Mouse (Mus musculus): ENCODE data around the gene Elob. TPM values are rescaled to one million over a fixed set of nuclear protein-coding genes. Genes with fewer than 3 reads are reported as not detected.

Elob gene
- polyA plus RNA-seq, 1 experiment: 719 TPM

- Histone ChIP-seq H3K27me3 (replicated peaks) (no peaks in the 10 kb centered on the region), H3K36me3 (replicated peaks; ENCODE audit: low read length) (peaks cover 63% of the 10 kb centered on the region), H3K9me3 (no peaks in the 10 kb centered on the region), H3K4me3 (replicated peaks) (peak overlapping the region; percentile 72), H3K4me1 (peaks cover 27% of the 10 kb centered on the region)
- no peak for TF ChIP-seq FLI1 (IDR thresholded peaks at IDR 0.05; ENCODE audit: low read length)
- no peak for TF ChIP-seq GATA1 (IDR thresholded peaks at IDR 0.05; ENCODE audit: borderline replicate concordance, low read length)
Observed at GRCm38 (mm10) chr17:23806867-23807266, 22.1 kb downstream of the Elob start.

GRCm38 (mm10) chr17:23804426-23805085, 24.4 kb downstream of the Elob start:
- Histone ChIP-seq H3K4me1 (peaks cover 31% of the 10 kb centered on the region), H3K36me3 (replicated peaks; ENCODE audit: low read length) (peaks cover 40% of the 10 kb centered on the region), H3K27me3 (replicated peaks) (no peaks in the 10 kb centered on the region), H3K4me3 (replicated peaks) (peak overlapping the region; percentile 95), H3K9me3 (no peaks in the 10 kb centered on the region)
- TF ChIP-seq GATA1 (IDR thresholded peaks at IDR 0.05; ENCODE audit: borderline replicate concordance, low read length) (no peak), FLI1 (IDR thresholded peaks at IDR 0.05; ENCODE audit: low read length) (no peak)

DNA sequence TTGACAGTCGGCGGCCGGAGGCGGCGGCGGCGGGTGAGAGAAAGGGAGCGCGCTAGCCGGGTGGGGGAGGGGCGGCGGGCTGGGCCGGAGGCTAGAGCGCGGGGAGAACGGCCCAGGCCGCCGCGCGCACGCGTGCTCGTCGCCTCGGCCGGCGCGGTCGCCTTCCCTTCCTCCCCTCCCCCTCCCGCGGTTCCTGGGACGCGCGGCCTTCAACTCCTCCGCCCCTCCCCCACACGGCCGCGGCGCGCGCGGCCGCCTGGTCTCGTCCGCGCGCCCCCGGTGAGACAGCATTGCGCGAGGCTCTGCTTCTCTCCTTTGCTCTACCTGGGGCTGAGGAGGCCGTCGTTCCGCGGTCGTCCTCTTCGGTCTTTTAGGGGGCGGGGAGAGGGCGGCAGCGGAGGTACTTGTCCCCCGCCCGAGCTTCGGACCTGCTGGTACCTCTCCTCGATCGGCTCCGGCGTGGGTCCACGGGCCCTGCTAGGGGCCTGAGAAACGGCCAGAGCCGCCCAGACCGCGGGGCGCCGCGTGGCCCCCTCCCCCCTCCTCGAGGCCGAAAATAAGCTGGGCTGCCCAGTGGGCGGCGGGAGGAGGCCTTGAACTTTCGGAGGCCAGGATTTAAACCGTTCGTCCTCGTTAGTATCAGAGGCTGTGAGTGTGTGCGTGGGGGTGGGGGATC, 25.4 kb downstream of the Elob start:
- H3K4me3 ChIP-seq (replicated peaks): peak overlapping the region; percentile 95
- peaks cover 30% of the 10 kb centered on the region for H3K36me3 ChIP-seq (replicated peaks; ENCODE audit: low read length)
- no peaks in the 10 kb centered on the region for H3K9me3 ChIP-seq
- peaks cover 36% of the 10 kb centered on the region for H3K4me1 ChIP-seq
- H3K27me3 ChIP-seq (replicated peaks): no peaks in the 10 kb centered on the region
- TF ChIP-seq GATA1 (IDR thresholded peaks at IDR 0.05; ENCODE audit: borderline replicate concordance, low read length) (no peak), FLI1 (IDR thresholded peaks at IDR 0.05; ENCODE audit: low read length) (no peak)

- H3K36me3 ChIP-seq (replicated peaks; ENCODE audit: low read length): peaks cover 23% of the 10 kb centered on the region
- peaks cover 41% of the 10 kb centered on the region for H3K4me1 ChIP-seq
- H3K27me3 ChIP-seq (replicated peaks): no peaks in the 10 kb centered on the region
- no peak for TF ChIP-seq GATA1 (IDR thresholded peaks at IDR 0.05; ENCODE audit: borderline replicate concordance, low read length)
- TF ChIP-seq FLI1 (IDR thresholded peaks at IDR 0.05; ENCODE audit: low read length): no peak
- no peaks in the 10 kb centered on the region for H3K9me3 ChIP-seq
- H3K4me3 ChIP-seq (replicated peaks): peak overlapping the region; percentile 95
Observed at GRCm38 (mm10) chr17:23802746-23803365, 26.1 kb downstream of the Elob start.

- no peak for TF ChIP-seq FLI1 (IDR thresholded peaks at IDR 0.05; ENCODE audit: low read length)
- no peak for TF ChIP-seq GATA1 (IDR thresholded peaks at IDR 0.05; ENCODE audit: borderline replicate concordance, low read length)
- Histone ChIP-seq H3K4me3 (replicated peaks) (peak overlapping the region; percentile 62), H3K27me3 (replicated peaks) (no peaks in the 10 kb centered on the region), H3K9me3 (no peaks in the 10 kb centered on the region), H3K4me1 (peaks cover 39% of the 10 kb centered on the region), H3K36me3 (replicated peaks; ENCODE audit: low read length) (peaks cover 11% of the 10 kb centered on the region)
Observed at GRCm38 (mm10) chr17:23801627-23802026, 27.3 kb downstream of the Elob start.

- Histone ChIP-seq H3K4me3 (replicated peaks) (no peak overlapping the region), H3K36me3 (replicated peaks; ENCODE audit: low read length) (no peaks in the 10 kb centered on the region), H3K27me3 (replicated peaks) (no peaks in the 10 kb centered on the region), H3K4me1 (peaks cover 28% of the 10 kb centered on the region), H3K9me3 (no peaks in the 10 kb centered on the region)
- TF ChIP-seq GATA1 (IDR thresholded peaks at IDR 0.05; ENCODE audit: borderline replicate concordance, low read length) (no peak), FLI1 (IDR thresholded peaks at IDR 0.05; ENCODE audit: low read length) (no peak)
Observed at GRCm38 (mm10) chr17:23797316-23797715, 31.6 kb downstream of the Elob start.

GRCm38 (mm10) chr17:23795323-23795722, 33.6 kb downstream of the Elob start:
- no peak overlapping the region for H3K4me3 ChIP-seq (replicated peaks)
- H3K36me3 ChIP-seq (replicated peaks; ENCODE audit: low read length): no peaks in the 10 kb centered on the region
- TF ChIP-seq FLI1 (IDR thresholded peaks at IDR 0.05; ENCODE audit: low read length) (no peak), GATA1 (IDR thresholded peaks at IDR 0.05; ENCODE audit: borderline replicate concordance, low read length) (no peak)
- H3K9me3 ChIP-seq: no peaks in the 10 kb centered on the region
- no peaks in the 10 kb centered on the region for H3K27me3 ChIP-seq (replicated peaks)
- peaks cover 41% of the 10 kb centered on the region for H3K4me1 ChIP-seq

DNA sequence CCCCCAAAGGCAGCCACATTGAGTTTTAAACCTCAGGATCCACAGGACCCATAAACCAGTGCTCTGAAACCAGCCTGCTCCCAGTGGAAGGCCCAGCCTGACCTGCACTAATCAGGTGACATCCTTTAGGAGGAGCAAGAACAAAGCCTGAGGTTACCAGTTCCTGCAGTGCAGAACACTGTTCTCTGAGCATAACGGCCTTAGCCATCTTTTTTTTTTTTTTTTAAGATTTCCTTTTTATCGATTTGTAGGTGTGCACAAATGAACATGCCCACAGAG, 37.9 kb downstream of the Elob start:
- peak overlapping the region; percentile 90 for H3K4me3 ChIP-seq (replicated peaks)
- TF ChIP-seq GATA1 (IDR thresholded peaks at IDR 0.05; ENCODE audit: borderline replicate concordance, low read length) (no peak), FLI1 (IDR thresholded peaks at IDR 0.05; ENCODE audit: low read length) (no peak)
- H3K36me3 ChIP-seq (replicated peaks; ENCODE audit: low read length): no peaks in the 10 kb centered on the region
- H3K4me1 ChIP-seq: peaks cover 39% of the 10 kb centered on the region
- no peaks in the 10 kb centered on the region for H3K27me3 ChIP-seq (replicated peaks)
- no peaks in the 10 kb centered on the region for H3K9me3 ChIP-seq

DNA sequence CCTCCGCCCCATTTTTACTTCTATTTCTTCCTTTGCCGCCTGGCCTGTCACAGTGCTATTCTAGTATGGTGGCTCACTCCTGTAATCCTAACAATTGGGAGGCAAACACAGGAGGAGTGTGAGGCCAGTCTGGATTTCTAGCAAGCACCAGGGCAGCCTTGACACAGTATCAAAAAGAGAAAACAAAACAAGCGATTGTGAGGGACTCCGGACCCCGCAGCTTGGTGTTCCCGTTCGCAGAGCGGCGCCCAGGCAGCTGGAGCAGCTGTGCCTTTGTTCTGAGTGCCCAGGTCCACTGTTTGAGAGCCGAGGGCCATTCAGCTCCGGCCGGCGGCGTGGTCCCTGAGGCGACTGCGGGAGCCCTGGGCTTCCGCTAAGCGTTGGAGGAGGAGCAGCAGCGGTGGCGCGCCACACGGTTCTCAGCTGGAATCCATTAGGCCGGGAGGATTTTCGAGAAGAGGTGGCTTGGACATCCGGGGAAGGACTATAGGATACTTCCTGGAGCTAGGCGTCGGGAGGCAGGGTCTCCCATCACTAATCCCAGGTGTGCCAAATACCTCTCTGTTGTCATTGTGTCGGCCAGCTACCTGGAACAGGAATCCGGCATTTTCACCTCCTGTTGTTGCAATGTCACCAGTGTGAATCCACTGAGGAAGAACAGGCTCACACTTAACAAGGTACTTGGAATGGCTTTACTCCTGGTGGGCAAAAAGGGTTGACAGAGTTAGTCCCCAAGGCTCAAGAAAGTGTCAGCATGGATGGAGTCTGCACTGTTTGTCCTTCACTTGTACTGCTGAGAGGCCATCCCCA, 38.5 kb downstream of the Elob start, which contains the start of gene Srrm2:
TSS of gene Srrm2 (plus strand) at position 264 of the 810 bp plus-strand sequence.
- Histone ChIP-seq H3K9me3 (no peaks in the 10 kb centered on the region), H3K4me1 (peaks cover 45% of the 10 kb centered on the region), H3K27me3 (replicated peaks) (peaks cover 1% of the 10 kb centered on the region), H3K36me3 (replicated peaks; ENCODE audit: low read length) (no peaks in the 10 kb centered on the region), H3K4me3 (replicated peaks) (peak within 1 kb of the TSS; percentile 90)
- TF ChIP-seq FLI1 (IDR thresholded peaks at IDR 0.05; ENCODE audit: low read length) (no peak), GATA1 (IDR thresholded peaks at IDR 0.05; ENCODE audit: borderline replicate concordance, low read length) (no peak)
